Mouse (Mus musculus) kidney, postnatal 36 days (tissue): Measurements from ENCODE around the gene Crybg1.
A peak's percentile ranks its signal among the peaks of the same experiment; 100 is the strongest.
"Not testable (repeated sequence)": the region's sequence is repeated elsewhere in the genome, so short reads cannot be mapped to it uniquely, and the experiment has no call there.

ENCODE experiments used
- DNase-seq, 2 experiments: peaks; one replicate each; pipeline ENCODE4 v3.0.0; 2021 to 2022; ENCODE audit warnings: mixed read lengths in 2 of 2

Crybg1 gene

GRCm38 (mm10) chr10:43943736-43944135, 204.9 kb downstream of the Crybg1 start:
- peak; percentile 21 to 38 for DNase-seq

DNA sequence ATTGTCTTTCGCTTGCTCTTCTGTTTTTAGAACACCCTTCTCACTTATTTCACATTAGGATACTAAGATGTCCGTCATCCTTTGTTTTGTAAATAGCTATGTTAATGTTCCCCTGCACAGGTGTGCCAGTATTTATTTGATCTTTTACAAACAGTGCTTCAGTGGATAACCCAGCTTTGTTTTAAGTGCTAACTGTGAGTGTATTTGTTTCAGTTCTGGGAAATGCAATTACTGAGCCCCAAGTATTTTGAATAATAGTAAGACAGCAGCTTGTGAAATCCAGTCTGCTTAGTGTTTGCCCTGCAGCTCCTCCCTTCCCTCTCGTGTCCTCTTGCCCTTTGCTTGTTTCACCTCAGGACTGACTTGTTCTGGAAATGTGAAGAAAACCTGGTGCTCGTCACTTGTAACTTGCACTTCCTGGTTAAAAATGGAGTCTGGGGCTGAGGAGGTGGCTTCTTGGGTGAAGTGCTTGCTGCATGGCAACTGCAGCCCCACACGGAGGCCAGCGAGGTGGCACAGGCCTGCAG, 209.5 kb downstream of the Crybg1 start:
- peak in 1 of 2 experiments; percentile 22 for DNase-seq

GRCm38 (mm10) chr10:43928596-43928995, 220.1 kb downstream of the Crybg1 start:
- DNase-seq: peak in 1 of 2 experiments; percentile 11

DNA sequence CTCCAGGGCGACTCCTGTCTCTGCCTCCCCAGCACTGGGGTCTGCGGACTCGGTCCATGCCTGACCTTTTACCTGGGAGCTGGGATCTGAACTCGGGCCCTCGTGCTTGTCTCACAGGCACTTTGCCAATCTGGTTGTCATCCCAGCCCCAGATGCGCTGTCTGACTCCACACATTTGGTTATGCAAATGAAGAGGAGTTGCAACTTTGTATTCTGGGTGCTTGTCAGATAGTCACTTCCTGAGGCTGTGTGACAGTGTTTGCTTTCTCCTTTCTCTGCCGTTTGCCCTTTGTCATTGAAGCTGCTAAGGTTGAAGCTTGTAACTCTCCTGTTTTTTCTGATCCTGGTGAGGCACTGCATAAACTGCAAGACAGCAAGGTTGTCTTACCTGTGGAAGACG, 220.9 kb downstream of the Crybg1 start:
- no peak for DNase-seq

DNA sequence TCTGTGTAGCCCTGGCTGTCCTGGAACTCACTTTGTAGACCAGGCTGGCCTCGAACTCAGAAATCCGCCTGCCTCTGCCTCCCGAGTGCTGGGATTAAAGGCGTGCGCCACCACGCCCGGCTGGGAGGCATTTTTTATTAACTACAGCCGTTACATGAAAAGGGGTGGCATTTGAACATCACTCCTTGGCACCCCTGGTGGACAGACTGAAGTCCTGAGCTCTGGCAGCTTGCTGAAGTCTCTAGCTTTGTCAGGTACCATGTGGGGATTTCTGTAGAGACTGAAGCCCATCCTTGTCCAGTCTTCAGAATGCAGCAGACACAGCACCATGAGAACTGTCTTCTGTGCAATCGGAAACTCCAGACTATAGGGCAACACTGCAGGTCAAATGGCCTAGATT, 222.9 kb downstream of the Crybg1 start:
- not testable (repeated sequence) for DNase-seq

DNA sequence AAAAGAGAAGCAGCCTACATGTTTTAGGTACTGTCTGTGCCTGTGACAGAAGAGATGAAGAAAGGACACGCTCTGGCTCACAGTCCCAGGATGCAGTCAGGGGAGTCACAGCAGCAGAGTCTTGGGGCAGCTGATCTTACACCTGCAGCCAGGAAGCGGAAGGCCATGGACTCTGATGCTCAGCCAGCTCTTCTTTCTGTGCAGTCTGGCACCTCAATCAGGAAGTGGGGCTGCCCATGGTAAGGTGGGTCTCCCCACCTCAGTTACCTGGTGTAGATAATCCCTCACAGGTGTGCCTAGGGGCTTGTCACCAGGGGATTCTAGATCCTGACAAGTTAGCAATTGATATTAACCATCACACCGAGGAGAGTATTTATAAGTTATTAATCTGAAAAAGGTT, 225.6 kb downstream of the Crybg1 start:
- no peak for DNase-seq

DNA sequence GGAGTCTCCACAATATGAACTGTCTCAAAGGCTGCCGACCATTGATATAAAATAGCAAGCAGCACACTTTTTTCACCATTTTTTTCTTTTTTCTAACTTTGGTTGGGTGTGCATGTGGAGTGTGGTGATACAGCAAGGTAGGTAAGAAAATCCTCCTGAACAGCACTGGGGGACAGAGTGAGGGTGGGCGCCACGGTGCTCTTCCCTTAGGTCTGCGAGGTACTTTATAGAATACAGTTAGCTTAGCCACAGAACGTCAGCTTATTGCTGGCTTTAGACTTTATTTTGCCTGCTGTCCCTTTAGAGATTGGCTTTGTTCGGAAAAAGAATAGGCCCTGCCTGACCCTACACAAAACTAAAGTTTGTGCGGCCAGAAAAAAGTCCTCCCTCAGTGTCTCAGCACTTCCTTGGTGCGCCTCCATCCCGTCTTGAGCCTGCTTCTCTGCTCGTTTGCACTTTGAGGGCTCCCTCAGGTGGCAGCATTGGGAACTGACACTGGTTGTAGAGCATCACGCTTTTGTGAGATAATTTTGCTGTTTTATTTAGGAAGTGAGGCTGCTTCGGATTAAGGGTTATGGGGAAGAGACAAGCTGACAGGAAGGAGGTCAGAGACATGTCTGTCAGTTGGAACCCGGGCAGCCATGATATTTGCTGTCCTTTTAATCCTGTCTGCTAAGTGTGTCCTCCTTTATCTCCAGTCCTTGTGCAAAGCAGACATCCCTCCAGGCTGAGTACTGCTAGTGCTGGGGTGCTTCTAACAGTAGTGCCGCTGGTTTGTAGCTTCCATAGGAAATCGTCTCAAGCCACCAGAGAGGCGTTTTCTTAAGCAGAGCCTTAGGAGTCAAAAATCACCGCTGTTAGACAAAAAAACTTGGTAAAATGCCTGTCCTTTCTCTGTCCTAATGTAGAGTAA, 229.7 kb downstream of the Crybg1 start:
- DNase-seq: peak; percentile 77 to 94

DNA sequence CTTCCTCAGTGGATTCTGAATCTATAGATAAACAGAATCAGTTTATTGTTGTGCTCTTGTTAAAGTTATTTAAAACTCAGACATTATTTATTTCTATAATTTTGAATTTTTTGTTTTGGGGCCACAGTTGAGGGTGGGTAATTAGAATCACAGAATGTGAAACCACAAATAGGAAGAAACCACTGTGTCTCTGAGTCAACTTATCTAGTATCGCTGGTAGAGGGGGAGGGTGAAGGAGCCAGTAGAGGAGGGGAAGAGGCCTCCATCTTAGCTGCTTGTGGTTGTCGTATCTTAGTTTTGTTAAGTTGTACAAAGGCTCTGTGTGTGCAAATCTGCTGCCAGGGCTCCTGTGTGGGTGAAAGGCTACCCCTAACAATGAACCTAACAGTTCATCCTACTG, 231.9 kb downstream of the Crybg1 start:
- DNase-seq: no peak

- no peak for DNase-seq
Observed at GRCm38 (mm10) chr10:43916181-43916580, 232.5 kb downstream of the Crybg1 start.

DNA sequence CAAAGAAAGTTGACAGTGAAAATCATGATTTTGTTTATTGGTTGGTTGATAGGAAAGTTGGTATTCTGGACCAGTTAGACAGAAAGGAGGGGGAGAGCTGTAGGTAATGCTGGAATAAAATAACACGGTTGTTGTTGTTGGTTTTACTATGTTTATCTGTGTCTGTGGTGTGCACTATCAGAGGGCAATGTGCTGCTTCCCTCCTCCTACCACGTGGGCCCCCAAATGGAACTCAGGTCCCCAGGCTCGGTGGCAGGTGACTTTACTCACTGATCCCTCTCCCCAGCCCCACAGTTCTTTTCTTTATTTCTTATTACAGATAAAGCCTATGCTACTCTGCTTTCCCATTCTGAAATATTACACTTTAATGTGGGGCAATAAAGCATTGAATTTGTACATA, 236.4 kb downstream of the Crybg1 start:
- DNase-seq: no peak

- no peak for DNase-seq
Observed at GRCm38 (mm10) chr10:43910873-43911142, 237.8 kb downstream of the Crybg1 start.

- DNase-seq: no peak
Observed at GRCm38 (mm10) chr10:43910032-43910872, 238.4 kb downstream of the Crybg1 start.

DNA sequence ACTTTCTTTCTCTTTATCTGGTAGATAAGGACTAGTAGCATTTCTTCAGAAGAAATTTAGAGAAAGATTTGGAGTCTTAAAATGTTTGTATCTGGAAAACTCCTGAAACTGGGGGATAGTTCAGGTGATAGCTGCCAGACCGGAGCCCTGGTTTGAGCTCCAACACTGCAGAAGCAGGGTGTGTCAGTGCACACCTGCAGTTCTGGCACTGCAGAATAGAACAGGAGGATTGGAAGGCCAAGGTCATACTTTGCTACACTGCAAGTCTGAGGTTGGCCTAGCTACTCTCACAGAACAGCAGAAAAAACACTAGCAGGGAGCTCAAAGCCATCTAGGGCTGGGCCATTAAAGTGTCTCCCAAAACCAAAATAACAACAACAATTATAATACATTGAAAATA, 244.1 kb downstream of the Crybg1 start:
- no peak for DNase-seq

- DNase-seq: peak; percentile 95
Observed at GRCm38 (mm10) chr10:43901578-43902194, 247.0 kb downstream of the Crybg1 start, which contains the start of the genes Qrsl1 and Rtn4ip1. TSS of gene Qrsl1 (minus strand) at chr10:43901745. TSS of gene Rtn4ip1 (plus strand) at chr10:43901807.

DNA sequence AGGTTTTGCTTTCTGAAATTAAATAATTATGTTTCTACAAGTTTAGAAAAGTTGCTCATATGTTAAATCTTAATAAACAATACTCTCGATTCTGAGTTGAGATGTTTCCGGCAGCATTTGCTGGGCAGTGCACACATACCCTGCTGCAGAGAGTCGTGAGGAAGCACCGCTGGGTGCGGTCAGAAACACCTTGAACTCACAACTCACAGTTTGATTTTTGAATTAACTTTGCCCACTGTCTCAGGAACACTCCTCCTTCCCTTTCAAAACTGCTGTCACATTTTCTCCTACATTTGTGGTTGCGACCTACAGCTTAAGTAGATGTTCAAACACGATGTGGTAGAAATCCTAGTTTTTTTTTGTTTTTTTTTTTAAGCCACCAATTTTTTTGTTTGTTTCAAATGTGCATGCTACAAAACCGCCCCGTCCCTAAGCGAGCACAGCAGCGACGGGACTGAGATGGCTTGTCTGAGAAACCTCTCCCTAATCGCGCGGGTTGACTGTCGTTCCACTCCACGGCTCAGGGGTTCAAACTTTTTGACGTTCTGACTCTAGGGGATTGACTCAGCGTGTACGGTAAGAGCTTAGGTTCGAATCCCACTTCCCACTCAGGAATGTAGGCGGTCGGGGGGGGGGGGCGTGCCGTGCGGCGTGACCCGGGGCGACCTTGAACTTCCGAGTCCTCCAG, 247.6 kb downstream of the Crybg1 start:
- DNase-seq: no peak
